Mouse (Mus musculus) forebrain, embryonic 14.5 days (tissue): ENCODE results near the gene Zfp804b. TPM values are rescaled to one million over a fixed set of nuclear protein-coding genes. Genes with fewer than 3 reads are reported as not detected.

ENCODE experiments used
- ATAC-seq: fragments of 200-750 bp; cut with Nextera tagmentation; 2 replicates; pipeline ENCODE4 v1.8.0; 2017; ENCODE audit warnings: mild to moderate bottlenecking, moderate library complexity
- DNase-seq: peaks from one replicate; pipeline ENCODE4 v3.0.0-alpha.2; 2015; ENCODE audit warnings: low spot score
- H3K27ac ChIP-seq: fragments of 300-500 bp; sonication (generic); 2 replicates; pipeline ENCODE4 v1.5.1; 2014; ENCODE audit warnings: low read depth, mild to moderate bottlenecking, control low read depth, low read length, moderate library complexity
- H3K27me3 ChIP-seq: fragments of 300-500 bp; sonication (generic); replicated peaks from 2 replicates; pipeline ENCODE4 v1.6.1; 2014; ENCODE audit warnings: low read length, control low read depth, mixed read lengths; ENCODE audit not compliant: control insufficient read depth, insufficient read depth
- H3K36me3 ChIP-seq: fragments of 300-500 bp; sonication (generic); 2 replicates; pipeline ENCODE4 v1.6.1; 2014; ENCODE audit warnings: low read length, control low read depth; ENCODE audit not compliant: control insufficient read depth, insufficient read depth
- H3K4me1 ChIP-seq: fragments of 300-500 bp; sonication (generic); 2 replicates; pipeline ENCODE4 v1.6.1; 2014; ENCODE audit warnings: antibody characterized with exemption, low read length, control low read depth; ENCODE audit not compliant: control insufficient read depth, insufficient read depth
- H3K4me2 ChIP-seq: fragments of 300-500 bp; sonication (generic); 2 replicates; pipeline ENCODE4 v1.6.1; 2014; ENCODE audit warnings: mild to moderate bottlenecking, control low read depth, low read length
- H3K4me3 ChIP-seq: fragments of 300-500 bp; sonication (generic); 2 replicates; pipeline ENCODE4 v1.5.1; 2014; ENCODE audit warnings: low read depth, low read length, control low read depth
- H3K9ac ChIP-seq: fragments of 300-500 bp; sonication (generic); 2 replicates; pipeline ENCODE4 v1.6.1; 2014; ENCODE audit warnings: mild to moderate bottlenecking, low read length, control low read depth, moderate library complexity
- H3K9me3 ChIP-seq: fragments of 300-500 bp; sonication (generic); replicated peaks from 2 replicates; pipeline ENCODE4 v1.6.1; 2016; ENCODE audit warnings: low read length, control low read depth, mixed read lengths; ENCODE audit not compliant: control insufficient read depth
- WGBS: fragments of 180-500 bp; shearing (Covaris S2); extraction: QIAGEN DNeasy Blood & Tissue Kit; methylation state at CpG from one replicate; pipeline ENCODE4 v1.1.7; 2014; 5-methylcytosine and 5-hydroxymethylcytosine counted together
- polyA plus RNA-seq: library from polyadenylated mRNA; unstranded; fragments of >200 nt; fragmentation: Nextera tagmentation; extraction: Ambion mirVana; gene quantifications from 2 replicates; pipeline ENCODE4 v1.2.1, GENCODE M21; 2014

The Zfp804b gene
- polyA plus RNA-seq, 1 experiment from 2014 or later, result 0.47 TPM

- no peaks in the 10 kb centered on the region for H3K36me3 ChIP-seq
- DNase-seq (no peak), ATAC-seq (no peak)
- no peak overlapping the region for H3K27ac ChIP-seq
- H3K9me3 ChIP-seq, result no peaks in the 10 kb centered on the region
- WGBS, result 78% methylated on average over 3 of the region's 3 CpGs
- no peak overlapping the region for H3K4me2 ChIP-seq
- H3K4me3 ChIP-seq, result no peak overlapping the region
- no peak overlapping the region for H3K9ac ChIP-seq
- H3K27me3 ChIP-seq, result no peaks in the 10 kb centered on the region
- no peaks in the 10 kb centered on the region for H3K4me1 ChIP-seq
These were observed 204.9 kb downstream of the Zfp804b start for GRCm38 (mm10) chr5:7139658-7140057.

GRCm38 (mm10) chr5:7102387-7102786 lies 242.2 kb downstream of the Zfp804b start:
- Histone ChIP-seq H3K4me1 (no peaks in the 10 kb centered on the region), H3K9ac (no peak overlapping the region), H3K27me3 (no peaks in the 10 kb centered on the region), H3K36me3 (no peaks in the 10 kb centered on the region), H3K4me3 (no peak overlapping the region), H3K9me3 (no peaks in the 10 kb centered on the region), H3K27ac (no peak overlapping the region), H3K4me2 (no peak overlapping the region)
- ATAC-seq, result no peak
- peak; percentile 4 for DNase-seq
- 76% methylated on average over 2 of the region's 2 CpGs for WGBS

GRCm38 (mm10) chr5:7073936-7074631 lies 270.5 kb downstream of the Zfp804b start:
- H3K9ac ChIP-seq, result no peak overlapping the region
- H3K4me3 ChIP-seq, result no peak overlapping the region
- no peaks in the 10 kb centered on the region for H3K4me1 ChIP-seq
- WGBS, result 35% methylated on average over 1 of the region's 1 CpGs
- H3K9me3 ChIP-seq, result no peaks in the 10 kb centered on the region
- H3K4me2 ChIP-seq, result no peak overlapping the region
- DNase-seq, result peak; percentile 6
- no peaks in the 10 kb centered on the region for H3K36me3 ChIP-seq
- ATAC-seq, result no peak
- H3K27ac ChIP-seq, result no peak overlapping the region
- H3K27me3 ChIP-seq, result no peaks in the 10 kb centered on the region

DNA sequence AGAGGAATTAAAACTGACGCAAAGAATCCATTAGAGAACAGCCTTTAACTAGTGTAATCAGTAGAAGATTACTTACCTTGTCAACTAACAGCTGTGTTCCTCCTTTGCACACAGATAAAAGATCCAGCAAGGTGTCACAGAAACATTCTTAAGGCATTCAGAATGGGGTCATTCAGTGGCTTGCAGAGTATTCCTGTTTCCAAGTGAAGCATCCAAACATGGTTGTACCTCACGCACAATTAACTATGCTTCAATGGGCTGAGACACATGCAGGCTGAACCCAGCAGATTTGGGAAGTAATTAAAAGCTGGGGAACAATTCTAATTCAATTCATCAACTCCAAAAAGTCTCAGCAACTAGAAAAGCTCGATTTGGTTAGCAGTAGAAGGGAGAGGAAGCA lies 337.1 kb downstream of the Zfp804b start:
- no peaks in the 10 kb centered on the region for H3K4me1 ChIP-seq
- H3K4me3 ChIP-seq, result no peak overlapping the region
- WGBS, result 4% methylated on average over 3 of the region's 3 CpGs
- ATAC-seq (no peak), DNase-seq (no peak)
- H3K27ac ChIP-seq, result no peak overlapping the region
- H3K4me2 ChIP-seq, result no peak overlapping the region
- H3K36me3 ChIP-seq, result no peaks in the 10 kb centered on the region
- H3K9me3 ChIP-seq, result no peaks in the 10 kb centered on the region
- no peak overlapping the region for H3K9ac ChIP-seq
- H3K27me3 ChIP-seq, result no peaks in the 10 kb centered on the region

DNA sequence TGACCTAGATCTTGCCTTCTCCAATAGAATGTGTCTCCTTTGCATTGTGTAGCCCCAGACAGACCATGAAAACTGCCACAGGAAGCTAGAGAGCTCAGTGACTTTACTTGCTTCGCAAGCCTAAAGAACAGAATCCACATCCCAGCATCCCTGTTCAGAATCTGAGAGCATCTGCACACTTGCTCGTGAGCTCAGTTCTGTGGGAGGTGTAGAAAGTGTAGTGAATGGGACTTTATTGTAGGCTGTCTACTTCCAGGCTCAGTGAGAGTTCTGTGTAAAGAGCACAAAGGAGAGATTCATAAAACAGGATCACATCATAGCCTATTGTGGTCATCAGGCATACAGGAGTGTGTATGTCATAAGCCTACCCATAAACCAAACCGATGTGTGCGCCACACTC lies 360.6 kb downstream of the Zfp804b start:
- WGBS, result 85% methylated on average over 4 of the region's 4 CpGs
- ATAC-seq, result no peak
- H3K4me3 ChIP-seq, result no peak overlapping the region

GRCm38 (mm10) chr5:6934837-6935236 lies 409.7 kb downstream of the Zfp804b start:
- DNase-seq (no peak), ATAC-seq (no peak)
- Histone ChIP-seq H3K36me3 (no peaks in the 10 kb centered on the region), H3K9ac (no peak overlapping the region), H3K9me3 (no peaks in the 10 kb centered on the region), H3K4me2 (no peak overlapping the region), H3K27ac (no peak overlapping the region), H3K4me1 (no peaks in the 10 kb centered on the region), H3K4me3 (no peak overlapping the region), H3K27me3 (no peaks in the 10 kb centered on the region)
- 50% methylated on average over 1 of the region's 1 CpGs for WGBS

More for the DNA sequence above, 360.6 kb downstream of the Zfp804b start:
- no peaks in the 10 kb centered on the region for H3K36me3 ChIP-seq
- no peaks in the 10 kb centered on the region for H3K9me3 ChIP-seq
- no peak overlapping the region for H3K9ac ChIP-seq
- no peaks in the 10 kb centered on the region for H3K27me3 ChIP-seq
- H3K27ac ChIP-seq, result no peak overlapping the region
- H3K4me2 ChIP-seq, result no peak overlapping the region
- DNase-seq, result no peak
- no peaks in the 10 kb centered on the region for H3K4me1 ChIP-seq

- Histone ChIP-seq H3K27me3 (no peaks in the 10 kb centered on the region), H3K9ac (no peak overlapping the region), H3K4me1 (no peaks in the 10 kb centered on the region), H3K4me2 (no peak overlapping the region), H3K36me3 (no peaks in the 10 kb centered on the region), H3K9me3 (no peaks in the 10 kb centered on the region), H3K27ac (no peak overlapping the region), H3K4me3 (no peak overlapping the region)
- no peak for DNase-seq
- ATAC-seq, result no peak
- 93% methylated on average over 3 of the region's 3 CpGs for WGBS
These were observed 433.3 kb downstream of the Zfp804b start for GRCm38 (mm10) chr5:6911290-6911689.

DNA sequence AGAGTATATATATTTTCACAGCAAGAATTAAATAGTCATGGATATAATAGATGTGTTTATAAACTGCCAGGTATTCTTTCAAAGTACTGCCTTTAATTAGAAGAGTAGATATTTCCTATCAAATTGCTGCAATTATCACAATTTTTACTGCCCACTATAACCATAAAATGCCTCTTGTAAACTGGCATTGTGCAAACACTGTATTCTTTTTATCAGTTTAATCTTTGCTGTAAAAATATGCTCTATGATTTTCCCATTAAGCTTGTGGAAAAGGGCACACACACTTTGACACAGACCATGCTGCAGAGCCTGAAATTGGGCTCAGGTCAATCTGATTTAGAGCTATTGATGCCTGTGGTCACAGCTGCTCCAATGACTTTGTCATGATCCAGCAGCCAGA lies 463.2 kb downstream of the Zfp804b start:
- DNase-seq, result no peak
- H3K4me1 ChIP-seq, result no peaks in the 10 kb centered on the region
- H3K9me3 ChIP-seq, result no peaks in the 10 kb centered on the region
- no peak overlapping the region for H3K4me2 ChIP-seq
- H3K27ac ChIP-seq, result no peak overlapping the region
- H3K27me3 ChIP-seq, result no peaks in the 10 kb centered on the region
- H3K9ac ChIP-seq, result no peak overlapping the region
- no peak for ATAC-seq
- no peak overlapping the region for H3K4me3 ChIP-seq
- no peaks in the 10 kb centered on the region for H3K36me3 ChIP-seq

DNA sequence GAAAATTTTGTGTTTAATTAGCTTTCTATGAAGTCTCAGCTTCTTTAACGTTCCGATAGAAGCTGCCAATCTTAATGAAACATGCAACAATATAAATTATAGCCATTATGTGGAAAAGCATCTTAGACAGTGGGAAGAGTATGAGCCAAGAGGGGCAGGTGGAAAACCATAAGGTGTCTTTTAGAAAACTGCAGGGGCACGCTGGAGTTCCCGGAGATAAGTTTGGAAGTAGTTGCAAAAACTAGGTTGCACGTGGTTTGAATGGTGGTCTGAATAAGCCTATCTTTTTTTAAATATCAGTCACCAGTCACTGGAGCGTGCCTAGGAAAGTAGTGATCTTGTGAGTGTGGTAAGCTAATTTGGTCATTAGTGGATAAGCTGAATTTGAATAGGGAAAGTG lies 473.0 kb downstream of the Zfp804b start:
- H3K27ac ChIP-seq, result no peak overlapping the region
- H3K4me3 ChIP-seq, result no peak overlapping the region
- H3K27me3 ChIP-seq, result no peaks in the 10 kb centered on the region
- H3K4me1 ChIP-seq, result no peaks in the 10 kb centered on the region
- WGBS, result 74% methylated on average over 6 of the region's 6 CpGs
- no peak overlapping the region for H3K4me2 ChIP-seq
- no peaks in the 10 kb centered on the region for H3K9me3 ChIP-seq
- DNase-seq (no peak), ATAC-seq (no peak)
- H3K36me3 ChIP-seq, result no peaks in the 10 kb centered on the region
- no peak overlapping the region for H3K9ac ChIP-seq
